Mouse (Mus musculus) cerebellum, adult 2 months (tissue): ENCODE results near the gene Nptn. TPM values are rescaled to one million over a fixed set of nuclear protein-coding genes. Genes with fewer than 3 reads are reported as not detected.
"Not testable (repeated sequence)": the region's sequence is repeated elsewhere in the genome, so short reads cannot be mapped to it uniquely, and the experiment has no call there.

ENCODE experiments used
- DNase-seq, 2 experiments: peaks; one replicate each; pipeline ENCODE4 v3.0.0; 2021
- H3K27ac ChIP-seq: fragments of 200-500 bp; 2 replicates; pipeline ENCODE4 v1.5.1; 2012; ENCODE audit warnings: low read length, control low read depth, inconsistent platforms; ENCODE audit not compliant: insufficient read depth
- H3K27me3 ChIP-seq: fragments of 200-500 bp; 2 replicates; pipeline ENCODE4 v1.6.1; 2012; ENCODE audit warnings: inconsistent platforms, mild to moderate bottlenecking, low read length, moderate library complexity; ENCODE audit not compliant: control insufficient read depth, insufficient read depth
- H3K4me1 ChIP-seq: fragments of 200-500 bp; 2 replicates; pipeline ENCODE4 v1.6.1; 2011; ENCODE audit warnings: low read length; ENCODE audit not compliant: control insufficient read depth, insufficient read depth
- H3K4me3 ChIP-seq: fragments of 200-500 bp; replicated peaks from 2 replicates; pipeline ENCODE3; 2011; ENCODE audit warnings: mild to moderate bottlenecking, low read depth, low read length, control low read depth; ENCODE audit not compliant: insufficient read depth
- CTCF ChIP-seq: fragments of 200-500 bp; IDR thresholded peaks from 2 replicates; pipeline ENCODE4 v1.5.1; 2011; ENCODE audit warnings: low read depth, mild to moderate bottlenecking, control low read depth, low read length, moderate library complexity, borderline replicate concordance; ENCODE audit not compliant: insufficient read depth
- POLR2A ChIP-seq: fragments of 200-500 bp; IDR thresholded peaks from 2 replicates; pipeline ENCODE4 v1.6.1; 2011; ENCODE audit warnings: low read length, control low read depth, borderline replicate concordance; ENCODE audit not compliant: insufficient read depth
- WGBS: fragments of 180-500 bp; shearing (Covaris S2); methylation state at CpG from one replicate; pipeline ENCODE4 v1.1.7; 2018; 5-methylcytosine and 5-hydroxymethylcytosine counted together
- polyA plus RNA-seq: library from polyadenylated mRNA; depleted of rRNA; stranded (reverse); fragments of >200 nt; gene quantifications from 2 replicates; pipeline ENCODE4 v1.2.3, GENCODE M21; 2012

The Nptn gene
- polyA plus RNA-seq, 1 experiment, result 1,284 TPM

- Histone ChIP-seq H3K27me3 (no peaks in the 10 kb centered on the region), H3K27ac (peak within 1 kb of the TSS; percentile 95), H3K4me1 (no peaks in the 10 kb centered on the region; the same call in 1 of the 2 replicates), H3K4me3 (peak within 1 kb of the TSS; percentile 56)
- TF ChIP-seq CTCF (no peak), POLR2A (no peak)
- under 1% methylated on average over 67 of the region's 68 CpGs for WGBS
- DNase-seq, result peak; percentile 71 to 78
These were observed 26.9 kb upstream of the Nptn start, which contains the start of gene Cd276 for GRCm38 (mm10) chr9:58554908-58555684. Gene Cd276 (minus strand): TSS chr9:58555437.

- 34% methylated on average over 9 of the region's 9 CpGs for WGBS
- DNase-seq, result no peak
- no peaks in the 10 kb centered on the region for H3K27me3 ChIP-seq
- TF ChIP-seq POLR2A (no peak), CTCF (no peak)
- no peaks in the 10 kb centered on the region; the same call in 1 of the 2 replicates for H3K4me1 ChIP-seq
- H3K27ac ChIP-seq, result peak overlapping the region; percentile 95; the same call in 1 of the 2 replicates
- H3K4me3 ChIP-seq, result peak overlapping the region; percentile 56
These were observed 26.2 kb upstream of the Nptn start for GRCm38 (mm10) chr9:58555685-58556414.

- Histone ChIP-seq H3K27ac (no peak overlapping the region), H3K4me1 (no peaks in the 10 kb centered on the region; the same call in 1 of the 2 replicates), H3K27me3 (no peaks in the 10 kb centered on the region), H3K4me3 (no peak overlapping the region)
- 66% methylated on average over 7 of the region's 7 CpGs for WGBS
- DNase-seq, result no peak
- TF ChIP-seq CTCF (no peak), POLR2A (no peak)
These were observed 25.4 kb upstream of the Nptn start for GRCm38 (mm10) chr9:58556627-58557026.

GRCm38 (mm10) chr9:58557457-58558455, 24.3 kb upstream of the Nptn start:
- no peak for DNase-seq
- TF ChIP-seq CTCF, result no peak
- no peak for TF ChIP-seq POLR2A
- Histone ChIP-seq H3K27me3 (no peaks in the 10 kb centered on the region), H3K27ac (no peak overlapping the region), H3K4me1 (no peaks in the 10 kb centered on the region; the same call in 1 of the 2 replicates), H3K4me3 (no peak overlapping the region)
- WGBS, result 73% methylated on average over 3 of the region's 3 CpGs

- no peak overlapping the region for H3K27ac ChIP-seq
- TF ChIP-seq POLR2A (no peak), CTCF (no peak)
- WGBS, result 76% methylated on average over 3 of the region's 3 CpGs
These were observed 21.8 kb upstream of the Nptn start for GRCm38 (mm10) chr9:58560211-58560610.

GRCm38 (mm10) chr9:58565945-58566344, 16.1 kb upstream of the Nptn start:
- H3K27me3 ChIP-seq, H3K27ac ChIP-seq, H3K4me3 ChIP-seq, DNase-seq, H3K4me1 ChIP-seq: not testable (repeated sequence)
- 69% methylated on average over 3 of the region's 3 CpGs for WGBS

More at GRCm38 (mm10) chr9:58560211-58560610, 21.8 kb upstream of the Nptn start:
- DNase-seq, result no peak
- no peaks in the 10 kb centered on the region for H3K27me3 ChIP-seq
- no peaks in the 10 kb centered on the region for H3K4me1 ChIP-seq
- no peak overlapping the region for H3K4me3 ChIP-seq

- TF ChIP-seq POLR2A, result no peak
- TF ChIP-seq CTCF, result no peak
- Histone ChIP-seq H3K4me3 (no peak overlapping the region), H3K27ac (no peak overlapping the region), H3K27me3 (no peaks in the 10 kb centered on the region), H3K4me1 (no peaks in the 10 kb centered on the region)
- no peak for DNase-seq
These were observed 14.4 kb upstream of the Nptn start for GRCm38 (mm10) chr9:58567682-58568081.
